In genomic region chr12:111041196-111041595, GRCm38 (mm10) we compare ENCODE assay signal across 8 mouse cellular contexts. TPM values are rescaled to one million over a fixed set of nuclear protein-coding genes. Genes with fewer than 3 reads are reported as not detected.
DNase-seq lines count a peak whose midpoint lies in the region; ATAC-seq lines count a peak whose summit lies in the region.

No protein-coding gene starts in this region.

- H3K4me3 ChIP-seq in embryonic facial prominence, embryonic 14.5 days (ENCODE audit: low read depth, low read length), result peak overlapping the region; percentile 100
- peak overlapping the region; percentile 98 for H3K4me3 ChIP-seq in hindbrain, embryonic 10.5 days
- peak overlapping the region; percentile 96 for H3K4me3 ChIP-seq in limb, embryonic 13.5 days
- H3K4me3 ChIP-seq in midbrain, embryonic 15.5 days, result peak overlapping the region; percentile 90

- no peak for ATAC-seq in embryonic facial prominence, embryonic 14.5 days (ENCODE audit: low read depth)
- ATAC-seq in limb, embryonic 13.5 days (ENCODE audit: low FRiP score, low read depth), result no peak
- no peak for ATAC-seq in midbrain, embryonic 15.5 days (replicated peaks)

- H3K27me3 ChIP-seq in embryonic facial prominence, embryonic 14.5 days (replicated peaks; ENCODE audit: control insufficient read depth, insufficient read depth, low read length), result no peaks in the 10 kb centered on the region
- H3K27me3 ChIP-seq in hindbrain, embryonic 10.5 days (ENCODE audit: insufficient read depth, poor library complexity, severe bottlenecking), result no peaks in the 10 kb centered on the region
- no peaks in the 10 kb centered on the region for H3K27me3 ChIP-seq in limb, embryonic 13.5 days
- H3K27me3 ChIP-seq in midbrain, embryonic 15.5 days (replicated peaks), result no peaks in the 10 kb centered on the region

- H3K9ac ChIP-seq in embryonic facial prominence, embryonic 14.5 days (ENCODE audit: low read depth, low read length), result peak overlapping the region; percentile 96; the same call in 1 of the 2 replicates
- peak overlapping the region; percentile 98; the same call in 1 of the 2 replicates for H3K9ac ChIP-seq in limb, embryonic 13.5 days
- no peak overlapping the region for H3K9ac ChIP-seq in midbrain, embryonic 15.5 days

- peak; percentile 78 for DNase-seq in 3T3-L1 (ENCODE audit: low read depth, low spot score)
- DNase-seq in NIH3T3 (ENCODE audit: low read depth), result peak; percentile 78
- DNase-seq in embryonic facial prominence, embryonic 14.5 days (ENCODE audit: low spot score), result peak; percentile 48
- DNase-seq in hindbrain, embryonic 10.5 days (ENCODE audit: low spot score), result no peak
- DNase-seq in spleen, postnatal 4 days (ENCODE audit: low spot score in 2 of 2), result no peak
- no peak for DNase-seq in urinary bladder, postnatal 36 days (ENCODE audit: low spot score in 2 of 2)

- 14% methylated on average over 4 of the region's 4 CpGs for WGBS in embryonic facial prominence, embryonic 14.5 days
- 61% methylated on average over 4 of the region's 4 CpGs for WGBS in hindbrain, embryonic 10.5 days
- WGBS in limb, embryonic 13.5 days, result 28% methylated on average over 4 of the region's 4 CpGs
- WGBS in midbrain, embryonic 15.5 days, result 42% methylated on average over 4 of the region's 4 CpGs

- H3K27ac ChIP-seq in embryonic facial prominence, embryonic 14.5 days (replicated peaks; ENCODE audit: low read depth, low read length), result peak overlapping the region; percentile 58
- H3K27ac ChIP-seq in hindbrain, embryonic 10.5 days, result no peak overlapping the region
- H3K27ac ChIP-seq in limb, embryonic 13.5 days, result no peak overlapping the region
- no peak overlapping the region for H3K27ac ChIP-seq in midbrain, embryonic 15.5 days

- no peaks in the 10 kb centered on the region for H3K9me3 ChIP-seq in embryonic facial prominence, embryonic 14.5 days (ENCODE audit: control insufficient read depth, low read length)
- no peaks in the 10 kb centered on the region for H3K9me3 ChIP-seq in hindbrain, embryonic 10.5 days
- H3K9me3 ChIP-seq in limb, embryonic 13.5 days, result no peaks in the 10 kb centered on the region
- no peaks in the 10 kb centered on the region for H3K9me3 ChIP-seq in midbrain, embryonic 15.5 days

- H3K4me2 ChIP-seq in embryonic facial prominence, embryonic 14.5 days (ENCODE audit: low read depth, low read length), result peak overlapping the region; percentile 90
- H3K4me2 ChIP-seq in limb, embryonic 13.5 days (replicated peaks), result peak overlapping the region; percentile 90
- peak overlapping the region; percentile 70 for H3K4me2 ChIP-seq in midbrain, embryonic 15.5 days

- H3K4me1 ChIP-seq in embryonic facial prominence, embryonic 14.5 days (ENCODE audit: control insufficient read depth, insufficient read depth, low read length), result peaks cover 20% of the 10 kb centered on the region; the same call in 1 of the 2 replicates
- peaks cover 33% of the 10 kb centered on the region for H3K4me1 ChIP-seq in hindbrain, embryonic 10.5 days (replicated peaks)
- peaks cover 22% of the 10 kb centered on the region for H3K4me1 ChIP-seq in limb, embryonic 13.5 days
- peaks cover 20% of the 10 kb centered on the region for H3K4me1 ChIP-seq in midbrain, embryonic 15.5 days

- peaks cover 22% of the 10 kb centered on the region for H3K36me3 ChIP-seq in embryonic facial prominence, embryonic 14.5 days (ENCODE audit: control insufficient read depth, insufficient read depth, low read length)
- peaks cover 38% of the 10 kb centered on the region for H3K36me3 ChIP-seq in hindbrain, embryonic 10.5 days
- peaks cover 27% of the 10 kb centered on the region for H3K36me3 ChIP-seq in limb, embryonic 13.5 days
- no peaks in the 10 kb centered on the region for H3K36me3 ChIP-seq in midbrain, embryonic 15.5 days (replicated peaks)

RNA-seq across cellular contexts. Expression of gene Rcor1, which starts 2.0 kb away (rescaled TPM):
- polyA plus RNA-seq in embryonic facial prominence, embryonic 14.5 days (2014; fragmentation: Nextera tagmentation; extraction: Ambion mirVana), result 16.8 and 18.0 TPM in 2 replicates
- polyA plus RNA-seq in hindbrain, embryonic 10.5 days (2016; fragmentation: Nextera tagmentation; extraction: Ambion mirVana), result 5.0 and 6.6 TPM in 2 replicates
- 11.1 and 11.6 TPM in 2 replicates for polyA plus RNA-seq in limb, embryonic 13.5 days (2015; fragmentation: Nextera tagmentation; extraction: Ambion mirVana)
- 4.7 and 5.1 TPM in 2 replicates for polyA plus RNA-seq in midbrain, embryonic 15.5 days (2015; fragmentation: Nextera tagmentation; extraction: Ambion mirVana)

Comparison
In these comparisons a context has a peak if more than half of its experiments do, and no peak if none do; other contexts are left out.
1. DNase-seq: peak in 3T3-L1 (single experiment), NIH3T3 (single experiment) and embryonic facial prominence, embryonic 14.5 days (single experiment); none in hindbrain, embryonic 10.5 days (single experiment), spleen, postnatal 4 days (0 of 2) and urinary bladder, postnatal 36 days (0 of 2).
2. Peak in every context shown above with its lines, with median percentiles within 50 percentile points of each other: H3K4me2 ChIP-seq and H3K4me3 ChIP-seq.